Comparison of ENCODE assay signal across 8 mouse cellular contexts in the genomic region with DNA sequence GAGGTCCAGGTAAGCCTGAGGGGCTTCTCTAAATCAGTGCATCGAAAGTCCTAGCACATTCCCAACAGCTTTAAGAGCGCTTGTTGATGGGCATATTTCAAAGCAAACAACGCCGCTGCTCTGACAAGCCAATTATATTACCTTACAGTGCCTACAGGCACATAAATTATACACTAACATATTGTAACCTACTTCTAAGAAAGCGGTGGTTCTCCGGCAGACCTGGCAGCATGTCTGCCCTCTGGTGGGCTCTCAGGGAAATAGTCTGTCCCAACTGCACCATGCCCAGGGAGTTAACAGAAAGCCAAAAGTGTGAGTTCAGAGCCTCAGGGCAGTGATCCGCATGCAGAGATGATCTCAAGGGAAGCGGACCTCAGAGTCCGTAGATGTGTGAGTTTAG.
DNase-seq lines count a peak whose midpoint lies in the region; ATAC-seq and TF ChIP-seq lines count a peak whose summit lies in the region.

No protein-coding gene starts in this region.

- TF ChIP-seq CTCF in liver, adult 2 months (IDR thresholded peaks at IDR 0.05; ENCODE audit: low read depth, low read length), result peak; percentile 80
- peak; percentile 83 for TF ChIP-seq CTCF in brain, embryonic 14.5 days (IDR thresholded peaks at IDR 0.05; ENCODE audit: borderline replicate concordance, extremely low read depth, insufficient read depth, insufficient read length)

- H3K4me2 ChIP-seq in liver, embryonic 12.5 days, result no peak overlapping the region
- H3K4me2 ChIP-seq in embryonic facial prominence, embryonic 15.5 days (replicated peaks), result peak overlapping the region; percentile 32
- H3K4me2 ChIP-seq in intestine, embryonic 15.5 days (replicated peaks), result no peak overlapping the region
- peak overlapping the region; percentile 27 for H3K4me2 ChIP-seq in midbrain, embryonic 14.5 days (ENCODE audit: low read length)

- WGBS in liver, adult 2 months, result 47% methylated on average over 9 of the region's 9 CpGs
- WGBS in liver, embryonic 12.5 days (ENCODE audit: insufficient replicate concordance), result 39% methylated on average over 9 of the region's 9 CpGs
- WGBS in embryonic facial prominence, embryonic 15.5 days, result 20% methylated on average over 9 of the region's 9 CpGs
- WGBS in intestine, embryonic 15.5 days, result 35% methylated on average over 9 of the region's 9 CpGs
- WGBS in midbrain, embryonic 14.5 days, result 33% methylated on average over 9 of the region's 9 CpGs

- intact Hi-C loops in left cerebral cortex, postnatal 14 days (cut with DNase I), result no loop called here

- H3K4me3 ChIP-seq in liver, adult 2 months (ENCODE audit: insufficient read depth, low read depth, low read length), result no peak overlapping the region
- H3K4me3 ChIP-seq in liver, embryonic 12.5 days, result no peak overlapping the region
- H3K4me3 ChIP-seq in embryonic facial prominence, embryonic 15.5 days (replicated peaks), result peak overlapping the region; percentile 20; the same call in 1 of the 2 replicates
- no peak overlapping the region for H3K4me3 ChIP-seq in intestine, embryonic 15.5 days (replicated peaks)
- H3K4me3 ChIP-seq in midbrain, embryonic 14.5 days (replicated peaks; ENCODE audit: low read depth, low read length), result no peak overlapping the region

- H3K27ac ChIP-seq in liver, adult 2 months (replicated peaks; ENCODE audit: insufficient read depth, low read depth, low read length), result no peak overlapping the region
- H3K27ac ChIP-seq in liver, embryonic 12.5 days, result no peak overlapping the region
- no peak overlapping the region for H3K27ac ChIP-seq in embryonic facial prominence, embryonic 15.5 days (replicated peaks)
- no peak overlapping the region for H3K27ac ChIP-seq in intestine, embryonic 15.5 days
- no peak overlapping the region for H3K27ac ChIP-seq in midbrain, embryonic 14.5 days (replicated peaks; ENCODE audit: low read depth, low read length)

- peak; percentile 13 for DNase-seq in liver, adult 2 months (ENCODE audit: extremely low read depth, low read depth, low spot score)
- peak; percentile 86 for DNase-seq in brain, embryonic 14.5 days (ENCODE audit: low read depth)
- peak; percentile 70 to 74 for DNase-seq in left cerebral cortex, postnatal 14 days (ENCODE audit: low spot score in 2 of 2)
- DNase-seq in midbrain, embryonic 14.5 days, result peak; percentile 86
- DNase-seq in thymus, postnatal 0 days (ENCODE audit: low spot score), result peak; percentile 69

- no peaks in the 10 kb centered on the region for H3K4me1 ChIP-seq in liver, adult 2 months (ENCODE audit: control insufficient read depth, insufficient read depth, low read length)
- 0 out of 2 replicates have a peak, but pooled peaks cover 4% of the 10 kb centered on the region for H3K4me1 ChIP-seq in liver, embryonic 12.5 days
- no peaks in the 10 kb centered on the region for H3K4me1 ChIP-seq in embryonic facial prominence, embryonic 15.5 days
- H3K4me1 ChIP-seq in intestine, embryonic 15.5 days (replicated peaks), result no peaks in the 10 kb centered on the region
- H3K4me1 ChIP-seq in midbrain, embryonic 14.5 days (ENCODE audit: control insufficient read depth, insufficient read depth, low read length), result 0 out of 2 replicates have a peak, but pooled peaks cover 5% of the 10 kb centered on the region

- no peaks in the 10 kb centered on the region for H3K9me3 ChIP-seq in liver, embryonic 12.5 days (replicated peaks)
- H3K9me3 ChIP-seq in embryonic facial prominence, embryonic 15.5 days (replicated peaks), result no peaks in the 10 kb centered on the region
- no peaks in the 10 kb centered on the region for H3K9me3 ChIP-seq in intestine, embryonic 15.5 days
- no peaks in the 10 kb centered on the region for H3K9me3 ChIP-seq in midbrain, embryonic 14.5 days (ENCODE audit: control insufficient read depth, low read length)

- no peak overlapping the region for H3K9ac ChIP-seq in liver, adult 2 months (ENCODE audit: low read depth, low read length)
- H3K9ac ChIP-seq in liver, embryonic 12.5 days, result no peak overlapping the region
- H3K9ac ChIP-seq in embryonic facial prominence, embryonic 15.5 days, result no peak overlapping the region
- no peak overlapping the region for H3K9ac ChIP-seq in intestine, embryonic 15.5 days
- H3K9ac ChIP-seq in midbrain, embryonic 14.5 days (replicated peaks; ENCODE audit: low read length), result no peak overlapping the region

- peaks cover 3% of the 10 kb centered on the region; the same call in 1 of the 2 replicates for H3K27me3 ChIP-seq in liver, adult 2 months (ENCODE audit: control insufficient read depth, insufficient read depth, low read length)
- H3K27me3 ChIP-seq in liver, embryonic 12.5 days (replicated peaks), result no peaks in the 10 kb centered on the region; the same call in 1 of the 2 replicates
- no peaks in the 10 kb centered on the region for H3K27me3 ChIP-seq in embryonic facial prominence, embryonic 15.5 days
- no peaks in the 10 kb centered on the region for H3K27me3 ChIP-seq in intestine, embryonic 15.5 days (replicated peaks)
- H3K27me3 ChIP-seq in midbrain, embryonic 14.5 days (ENCODE audit: control insufficient read depth, insufficient read depth, low read length), result no peaks in the 10 kb centered on the region; the same call in 1 of the 2 replicates

- H3K36me3 ChIP-seq in liver, adult 2 months (ENCODE audit: control insufficient read depth, insufficient read depth, low read length), result no peaks in the 10 kb centered on the region
- H3K36me3 ChIP-seq in liver, embryonic 12.5 days, result no peaks in the 10 kb centered on the region
- H3K36me3 ChIP-seq in embryonic facial prominence, embryonic 15.5 days, result no peaks in the 10 kb centered on the region
- no peaks in the 10 kb centered on the region for H3K36me3 ChIP-seq in intestine, embryonic 15.5 days
- no peaks in the 10 kb centered on the region for H3K36me3 ChIP-seq in midbrain, embryonic 14.5 days (ENCODE audit: control insufficient read depth, insufficient read depth, low read length)

- ATAC-seq in liver, embryonic 12.5 days, result no peak
- ATAC-seq in embryonic facial prominence, embryonic 15.5 days (ENCODE audit: insufficient number of reproducible peaks, low FRiP score, low TSS enrichment, low read depth), result no peak
- peak; percentile 49; the same call in 1 of the 2 replicates for ATAC-seq in intestine, embryonic 15.5 days
- peak; percentile 83 for ATAC-seq in midbrain, embryonic 14.5 days (ENCODE audit: low FRiP score, low TSS enrichment)

- H3K79me2 ChIP-seq in liver, adult 2 months (ENCODE audit: control insufficient read depth, insufficient read depth, low read length), result no peaks in the 10 kb centered on the region

- no peak for TF ChIP-seq POLR2A in liver, adult 2 months (IDR thresholded peaks at IDR 0.05; ENCODE audit: extremely low read depth, insufficient read depth, low read length)
- TF ChIP-seq POLR2A in brain, embryonic 14.5 days (IDR thresholded peaks at IDR 0.05; ENCODE audit: borderline replicate concordance, extremely low read depth, insufficient read depth, insufficient read length, poor library complexity, severe bottlenecking), result no peak

Comparison
In these comparisons a context has a peak if more than half of its experiments do, and no peak if none do; other contexts are left out.
1. DNase-seq: peak in every context shown above with its lines; median percentile 86 in brain, embryonic 14.5 days; 86 in midbrain, embryonic 14.5 days; 72 in left cerebral cortex, postnatal 14 days; 69 in thymus, postnatal 0 days; 13 in liver, adult 2 months.
2. ATAC-seq: peak in intestine, embryonic 15.5 days (single experiment) and midbrain, embryonic 14.5 days (single experiment); none in liver, embryonic 12.5 days (single experiment) and embryonic facial prominence, embryonic 15.5 days (single experiment).
3. H3K4me2 ChIP-seq: peak in embryonic facial prominence, embryonic 15.5 days (single experiment) and midbrain, embryonic 14.5 days (single experiment); none in liver, embryonic 12.5 days (single experiment) and intestine, embryonic 15.5 days (single experiment).